Mouse (Mus musculus) monocyte, adult 5-6 weeks (primary cell): ENCODE results near the gene Olfr976. TPM values are rescaled to one million over a fixed set of nuclear protein-coding genes. Genes with fewer than 3 reads are reported as not detected.
A peak's percentile ranks its signal among the peaks of the same experiment; 100 is the strongest.
"Not testable (repeated sequence)": the region's sequence is repeated elsewhere in the genome, so short reads cannot be mapped to it uniquely, and the experiment has no call there.

Experiments
- ATAC-seq: fragments of 153-309, 156-312 bp; replicated peaks from 2 replicates; pipeline ENCODE4 v1.8.0; 2017; ENCODE audit warnings: mild to moderate bottlenecking; ENCODE audit not compliant: low TSS enrichment, insufficient number of reproducible peaks, severe bottlenecking, poor library complexity, low FRiP score
- total RNA-seq: library from RNA; stranded (forward); fragments of 200-1000, 200-491, 200-594 nt; gene quantifications from 3 replicates; pipeline ENCODE4 v1.2.3, GENCODE M21; 2017

The Olfr976 gene
- not detected in 3 replicates for total RNA-seq

DNA sequence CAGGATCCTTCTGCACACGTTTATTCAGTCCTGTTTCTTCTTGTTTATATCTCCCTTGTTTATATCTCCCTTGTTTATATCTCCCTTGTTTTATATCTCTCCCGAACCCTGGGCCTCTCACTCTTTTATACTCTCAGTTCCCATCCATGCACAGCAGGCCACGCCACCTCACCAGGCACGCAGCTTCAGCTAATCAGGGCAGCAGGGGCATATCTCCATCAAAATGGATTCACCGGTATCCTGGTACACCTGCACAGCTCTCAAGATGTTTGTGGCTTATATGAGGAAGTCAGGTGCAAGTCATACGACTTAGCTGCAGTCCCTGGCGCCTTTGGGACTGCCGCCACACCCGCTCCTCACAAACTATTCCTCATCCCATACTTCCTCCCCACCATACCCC, at the start of gene Olfr976:
Gene Olfr976, minus strand, starts transcription at position 101 of the 400 bp plus-strand sequence.
- ATAC-seq = not testable (repeated sequence)

DNA sequence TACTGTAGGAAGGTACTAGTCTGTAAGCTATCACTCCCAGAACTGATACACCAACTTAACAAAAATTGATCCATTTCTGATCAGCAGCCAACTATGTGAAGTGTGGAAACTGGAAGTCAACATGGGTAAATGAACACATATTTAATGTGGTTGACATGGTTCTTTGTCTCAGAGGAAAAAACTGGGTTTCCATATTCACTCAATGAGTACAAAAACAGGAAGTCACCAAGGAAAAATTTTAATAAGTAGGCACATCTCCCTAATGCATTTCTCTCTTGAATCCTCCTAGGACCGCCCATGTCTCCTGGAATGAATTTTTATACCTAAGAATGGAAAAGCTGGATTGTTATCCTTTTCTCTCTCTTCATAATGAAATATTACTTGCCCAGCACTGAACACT, 48.5 kb upstream of the Olfr976 start, which contains the start of gene Olfr980:
Gene Olfr980, minus strand, starts transcription at position 101 of the 400 bp plus-strand sequence.
- ATAC-seq = no peak

DNA sequence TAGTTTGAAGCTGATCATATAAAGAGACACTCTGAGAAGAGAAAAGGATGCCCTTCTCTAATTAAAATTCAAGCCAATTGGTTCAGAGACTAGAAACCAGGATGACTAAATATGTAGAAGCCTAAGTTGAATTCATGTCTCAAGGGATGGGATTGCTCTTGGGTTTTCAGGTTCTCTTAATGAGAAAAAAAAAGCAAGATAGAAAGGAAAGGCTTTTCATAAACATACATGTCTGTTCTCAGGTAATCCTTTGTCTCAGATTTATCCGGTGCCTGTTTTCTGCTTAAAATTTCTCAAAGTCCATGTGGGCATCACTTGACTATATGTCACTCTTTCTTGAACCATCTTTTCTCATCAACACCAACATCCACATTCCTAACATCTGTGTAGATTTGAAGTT, 42.4 kb upstream of the Olfr976 start, which contains the start of gene Olfr979:
Gene Olfr979, minus strand, starts transcription at position 101 of the 400 bp plus-strand sequence.
- no peak for ATAC-seq

DNA sequence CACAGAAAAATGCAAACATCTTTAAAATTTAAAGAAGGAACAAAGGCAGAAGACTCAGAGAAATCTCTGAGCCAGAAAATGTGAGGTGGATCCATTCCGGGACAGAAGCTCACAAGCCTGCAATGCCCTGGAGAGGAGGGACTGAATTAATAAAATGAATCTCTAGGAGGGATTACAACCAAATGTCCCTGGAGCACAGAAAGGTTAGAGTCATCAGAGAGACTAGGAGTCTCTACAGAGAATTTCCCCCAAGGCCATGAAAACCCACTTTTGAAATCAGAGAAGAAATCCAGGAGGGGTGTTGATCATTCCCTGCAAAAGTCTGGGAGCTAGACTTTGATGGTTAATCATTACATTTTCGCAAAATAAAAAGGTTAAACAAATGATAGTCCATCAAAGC, 30.9 kb upstream of the Olfr976 start, which contains the start of gene Olfr978:
Gene Olfr978, plus strand, starts transcription at position 301 of the 400 bp plus-strand sequence.
- no peak for ATAC-seq

DNA sequence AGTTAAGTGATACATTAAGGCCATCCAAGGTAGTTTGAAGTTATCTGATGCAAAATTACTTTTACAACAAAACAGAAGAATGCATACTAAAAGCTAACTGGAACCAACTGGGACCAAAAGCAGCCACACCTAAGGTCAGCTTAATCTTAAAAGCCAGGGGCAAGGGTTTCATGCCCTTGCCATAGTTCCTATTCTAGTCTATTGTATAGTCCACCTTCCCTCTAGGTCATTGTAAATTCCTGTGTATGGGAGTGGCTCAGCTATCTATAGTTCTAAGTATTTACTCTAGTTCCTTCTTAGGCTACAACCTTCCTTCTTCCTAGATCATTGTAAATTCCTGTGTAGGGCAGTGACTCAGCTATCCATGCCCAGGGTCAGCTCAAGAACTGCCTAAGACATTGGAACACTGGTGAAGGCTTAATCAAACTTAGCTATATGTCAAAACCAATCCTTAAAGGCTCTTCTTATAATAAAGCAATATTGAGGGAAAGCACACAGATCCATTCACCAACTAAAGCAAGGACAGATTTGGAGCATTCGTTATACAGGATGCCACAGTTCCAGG, 15.7 kb upstream of the Olfr976 start:
- ATAC-seq = not testable (repeated sequence)

DNA sequence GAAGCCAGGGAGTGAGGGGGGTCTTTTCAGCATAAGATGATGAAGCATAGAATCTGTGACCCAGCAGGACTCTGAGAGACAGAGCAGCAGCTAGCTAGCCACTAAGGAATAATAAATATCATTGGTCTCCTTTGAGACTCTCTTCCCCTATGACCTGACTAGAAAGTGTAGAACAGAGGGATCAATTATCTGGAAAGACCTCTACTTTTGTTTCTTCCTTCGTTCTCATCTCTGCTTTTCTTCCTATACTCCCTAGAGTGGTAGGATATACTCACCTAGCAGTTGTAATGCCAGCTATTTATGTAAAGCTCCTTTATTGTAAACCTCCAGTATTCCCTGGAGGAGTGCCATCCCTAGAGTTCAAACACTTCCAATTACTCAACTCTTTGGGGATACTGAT, 9.0 kb downstream of the Olfr976 start, which contains the start of gene Olfr975:
Gene Olfr975, minus strand, starts transcription at position 101 of the 400 bp plus-strand sequence.
- ATAC-seq = no peak

DNA sequence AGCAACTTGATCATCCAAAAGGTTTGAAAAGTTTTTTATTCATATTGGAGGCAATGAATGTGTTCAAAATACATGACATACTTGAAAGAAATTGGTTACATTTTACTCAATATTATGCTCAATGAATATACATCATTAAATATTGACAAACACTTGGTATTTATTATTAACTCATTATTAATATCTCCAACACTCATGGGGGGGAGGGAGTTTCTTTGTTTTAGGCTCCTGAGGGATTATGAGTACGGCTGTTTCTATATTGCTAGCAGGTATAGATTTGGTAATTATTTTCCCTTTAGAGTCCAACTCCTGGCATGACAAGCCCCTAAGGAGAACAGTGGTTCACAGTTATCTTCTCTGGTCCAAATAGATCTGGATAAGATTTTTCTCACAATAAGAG, 23.7 kb downstream of the Olfr976 start, which contains the start of gene Olfr974:
Gene Olfr974, plus strand, starts transcription at position 301 of the 400 bp plus-strand sequence.
- no peak for ATAC-seq

DNA sequence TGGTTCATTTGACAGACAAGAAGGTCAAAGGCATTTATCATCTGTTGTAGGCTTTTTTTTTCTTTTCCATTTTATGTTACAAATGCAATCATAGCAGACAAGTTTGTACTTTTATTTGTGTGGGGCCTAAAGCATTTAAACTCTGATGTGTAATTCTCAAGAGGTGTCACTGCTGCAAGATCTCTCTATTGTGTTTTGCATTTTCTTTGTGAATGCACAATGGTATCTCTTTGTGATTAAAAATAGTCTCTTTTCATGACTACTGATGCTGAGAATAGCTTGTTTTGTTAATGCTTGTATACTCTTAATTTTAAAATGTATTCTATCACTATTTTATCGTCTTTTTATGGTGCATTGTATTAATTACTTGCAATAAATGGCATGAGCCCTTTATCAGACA, 32.1 kb downstream of the Olfr976 start:
- ATAC-seq = not testable (repeated sequence)

DNA sequence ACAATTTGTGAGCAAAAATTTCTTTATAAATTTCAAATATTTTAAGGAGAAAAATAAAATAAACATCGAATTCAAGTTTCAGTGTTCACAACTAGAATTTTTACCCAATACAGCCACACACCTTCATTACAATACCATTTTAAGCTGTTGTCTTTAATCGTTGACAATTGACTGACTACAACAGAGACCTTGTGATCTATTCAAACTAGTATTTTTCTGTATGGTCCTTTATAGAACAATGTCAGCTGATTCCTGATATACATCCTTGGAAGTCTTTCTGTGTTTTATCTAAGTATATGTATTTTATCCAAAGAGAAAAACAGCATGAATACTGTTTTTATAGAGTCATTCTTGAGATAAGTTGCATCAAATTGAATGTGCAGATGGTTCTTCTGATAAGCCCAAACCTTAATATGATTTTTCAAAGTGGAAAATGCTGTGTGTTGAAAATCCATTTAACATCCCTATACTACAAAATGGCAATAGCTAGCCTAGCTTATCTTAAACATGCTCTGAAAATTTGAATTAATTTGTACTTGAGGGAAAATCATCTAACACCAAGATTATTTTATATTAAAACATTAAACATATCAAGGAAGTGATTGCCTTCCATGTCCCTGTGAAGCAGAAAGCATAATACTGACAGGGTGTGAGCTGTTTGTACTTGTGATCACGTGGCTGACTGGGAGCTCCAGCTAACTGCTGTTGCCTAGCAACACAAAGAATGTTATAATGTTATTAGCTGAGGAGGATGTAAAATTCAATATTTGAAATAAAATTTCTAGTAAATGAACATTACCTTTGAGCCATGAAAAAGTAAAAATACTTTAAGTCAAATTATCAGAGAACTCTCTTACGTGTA, 32.7 kb downstream of the Olfr976 start:
- ATAC-seq = not testable (repeated sequence)

DNA sequence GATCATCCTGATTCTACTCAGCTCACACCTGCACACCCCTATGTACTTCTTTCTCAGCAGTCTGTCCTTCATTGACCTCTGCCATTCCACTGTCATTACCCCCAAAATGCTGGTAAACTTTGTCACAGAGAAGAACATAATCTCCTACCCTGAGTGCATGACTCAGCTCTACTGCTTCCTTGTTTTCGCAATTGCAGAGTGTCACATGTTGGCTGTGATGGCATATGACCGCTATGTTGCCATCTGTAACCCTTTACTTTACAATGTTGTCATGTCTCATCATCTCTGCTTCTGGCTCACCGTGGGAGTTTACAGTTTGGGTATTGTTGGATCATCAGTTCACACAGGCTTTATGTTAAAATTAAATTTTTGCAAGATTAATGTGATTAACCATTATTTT, 51.0 kb downstream of the Olfr976 start:
- 0 out of 2 replicates have a peak, but pooled peaks have one; percentile 43 for ATAC-seq

DNA sequence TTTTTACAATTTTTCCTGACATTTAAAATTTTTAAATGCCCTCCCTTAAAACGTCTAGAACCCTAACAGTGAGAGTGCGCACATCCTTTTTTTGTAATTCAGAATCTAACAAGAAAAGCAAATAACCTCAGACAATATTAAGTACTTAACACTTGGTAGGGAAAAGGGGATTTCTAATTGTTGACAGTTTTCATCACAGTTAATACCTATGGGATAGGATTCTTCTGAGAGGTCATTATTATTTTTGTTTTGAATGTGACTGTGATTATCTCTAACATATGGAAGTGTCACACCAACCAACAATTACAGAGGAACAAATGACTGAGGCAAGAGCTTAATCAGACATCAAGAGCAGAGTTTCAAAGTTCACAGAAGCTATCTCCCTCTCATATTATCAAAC, 53.9 kb downstream of the Olfr976 start, which contains the start of gene Olfr229:
Gene Olfr229, plus strand, starts transcription at position 301 of the 400 bp plus-strand sequence.
- no peak for ATAC-seq

DNA sequence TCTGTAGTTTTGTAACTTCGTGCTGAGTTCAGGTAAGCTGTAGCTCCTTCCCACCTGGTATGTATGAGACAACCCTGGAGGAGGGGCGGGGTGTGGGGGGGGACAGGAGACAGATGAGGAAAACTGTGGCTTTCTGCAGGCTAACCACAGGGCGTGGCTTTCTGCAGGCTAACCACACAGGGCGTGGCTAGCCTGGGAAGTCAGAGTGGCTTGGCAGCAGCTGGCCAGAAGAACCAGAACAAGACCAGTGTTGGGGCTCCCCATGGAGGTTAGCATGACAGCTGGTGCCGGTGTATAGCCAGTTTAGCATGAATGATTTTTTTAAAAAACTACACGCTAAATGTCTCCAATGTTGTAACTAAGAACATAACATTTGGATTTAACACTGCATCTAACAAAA, 55.8 kb downstream of the Olfr976 start:
- ATAC-seq = no peak

Other genes with a start within 250 kb of the Olfr976 start
- not detected in 3 replicates for gene Olfr965, start 249.8 kb downstream of the Olfr976 start, total RNA-seq
- not detected in 3 replicates for gene Olfr150, start 230.2 kb downstream of the Olfr976 start, total RNA-seq
- gene Olfr967, start 214.9 kb downstream of the Olfr976 start, total RNA-seq = 1.1 TPM in 1 of 3 replicates, not detected in the others
- not detected in 3 replicates for gene Olfr968, start 177.9 kb downstream of the Olfr976 start, total RNA-seq
- gene Olfr969, start 170.2 kb downstream of the Olfr976 start, total RNA-seq = not detected in 3 replicates
- not detected in 3 replicates for gene Olfr970, start 152.3 kb downstream of the Olfr976 start, total RNA-seq
- not detected in 3 replicates for gene Olfr971, start 124.3 kb downstream of the Olfr976 start, total RNA-seq
- not detected in 3 replicates for gene Olfr972, start 94.7 kb downstream of the Olfr976 start, total RNA-seq
- not detected in 3 replicates for gene Olfr229, start 53.8 kb downstream of the Olfr976 start, total RNA-seq
- gene Olfr974, start 23.6 kb downstream of the Olfr976 start, total RNA-seq = not detected in 3 replicates
- not detected in 3 replicates for gene Olfr975, start 9.1 kb downstream of the Olfr976 start, total RNA-seq
- gene Olfr978, start 31.0 kb upstream of the Olfr976 start, total RNA-seq = not detected in 3 replicates
- gene Olfr979, start 42.3 kb upstream of the Olfr976 start, total RNA-seq = not detected in 3 replicates
- gene Olfr980, start 48.4 kb upstream of the Olfr976 start, total RNA-seq = not detected in 3 replicates
- not detected in 3 replicates for gene Olfr981, start 60.3 kb upstream of the Olfr976 start, total RNA-seq
- gene Olfr982, start 112.7 kb upstream of the Olfr976 start, total RNA-seq = not detected in 3 replicates
- gene Olfr983, start 132.5 kb upstream of the Olfr976 start, total RNA-seq = not detected in 3 replicates
- gene Olfr984, start 153.1 kb upstream of the Olfr976 start, total RNA-seq = not detected in 3 replicates
- gene Olfr985, start 169.1 kb upstream of the Olfr976 start, total RNA-seq = not detected in 3 replicates
- gene Tmem225, start 187.0 kb upstream of the Olfr976 start, total RNA-seq = not detected in 3 replicates
- not detected in 3 replicates for gene Olfr986, start 219.8 kb upstream of the Olfr976 start, total RNA-seq
- gene Zfp202, start 231.2 kb upstream of the Olfr976 start, total RNA-seq = 1.5 to 3.0 TPM (median 2.8 TPM) in 3 replicates